Mouse (Mus musculus) leukemia stem cell, adult 10-12 weeks (primary cell): Measurements from ENCODE around the gene Fhl4. TPM values are rescaled to one million over a fixed set of nuclear protein-coding genes. Genes with fewer than 3 reads are reported as not detected.

Experiments used
- polyA plus RNA-seq: library from polyadenylated mRNA; stranded (reverse); fragments of >175 nt; gene quantifications from 2 replicates; pipeline ENCODE4 v1.2.3, GENCODE M21; 2012; ENCODE audit warnings: low replicate concordance

Fhl4 gene
- not detected in 2 replicates for polyA plus RNA-seq

GRCm38 (mm10) chr10:85102247-85103084 is at the start of gene Fhl4, which contains the start of gene Tmem263:
Gene Fhl4 (minus strand): TSS chr10:85102495.
Gene Tmem263 (plus strand): TSS chr10:85102627.

GRCm38 (mm10) chr10:85127395-85128287 is 25.3 kb upstream of the Fhl4 start, which contains the start of gene Mterf2:
Gene Mterf2 (minus strand): TSS chr10:85128027.

Other genes starting within 250 kb of the Fhl4 start
- gene Ric8b, start 184.9 kb downstream of the Fhl4 start, polyA plus RNA-seq = 1.6 and 2.3 TPM in 2 replicates
- 21.8 and 32.9 TPM in 2 replicates for gene Tmem263, start 132 bp upstream of the Fhl4 start, polyA plus RNA-seq
- 0.80 and 0.82 TPM in 2 replicates for gene Mterf2, start 25.5 kb upstream of the Fhl4 start, polyA plus RNA-seq
- gene Cry1, start 82.6 kb upstream of the Fhl4 start, polyA plus RNA-seq = 5.7 and 7.8 TPM in 2 replicates